Mouse (Mus musculus) neutrophil, adult 5-6 weeks (primary cell): Measurements from ENCODE around the gene Gpx4. TPM values are rescaled to one million over a fixed set of nuclear protein-coding genes. Genes with fewer than 3 reads are reported as not detected.
A peak's percentile ranks its signal among the peaks of the same experiment; 100 is the strongest.

Experiments used
- ATAC-seq: fragments of 151-379, 151-347 bp; 2 replicates; pipeline ENCODE4 v1.8.0; 2017; ENCODE audit warnings: mild to moderate bottlenecking, moderate TSS enrichment; ENCODE audit not compliant: insufficient number of reproducible peaks, poor library complexity, low FRiP score, severe bottlenecking; ENCODE audit errors: extremely low read depth
- total RNA-seq: library from RNA; stranded (forward); fragments of 200-1000 nt; gene quantifications from 2 replicates; pipeline ENCODE4 v1.2.3, GENCODE M21; 2017

Gpx4 gene
- total RNA-seq, 1 experiment from 2014 or later, result 206 TPM

GRCm38 (mm10) chr10:80092690-80093089 lies 45.7 kb downstream of the Gpx4 start:
- no peak for ATAC-seq

- ATAC-seq, result no peak
Observed at GRCm38 (mm10) chr10:80094085-80094484, 47.1 kb downstream of the Gpx4 start.

- ATAC-seq, result no peak
Observed at GRCm38 (mm10) chr10:80094684-80095083, 47.7 kb downstream of the Gpx4 start.

DNA sequence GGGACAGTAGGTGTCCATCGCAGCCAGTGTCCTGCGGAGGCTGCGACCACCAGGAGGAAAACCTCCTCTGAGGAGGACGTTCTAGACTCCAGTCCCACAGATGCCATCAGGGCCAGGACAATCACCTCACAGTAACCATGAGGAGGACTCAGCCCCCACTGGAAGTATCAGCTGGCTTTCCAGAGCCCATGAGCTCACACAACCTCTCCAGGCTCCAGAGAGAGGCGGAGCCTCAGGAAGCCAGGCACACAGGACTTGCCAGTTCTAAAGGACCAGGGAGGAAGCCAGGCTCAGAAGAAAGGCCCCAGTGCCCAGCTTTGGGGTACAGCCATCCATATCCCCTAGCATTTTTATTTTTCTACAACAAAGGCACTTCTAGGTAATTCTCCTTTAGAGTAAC lies 48.6 kb downstream of the Gpx4 start:
- ATAC-seq, result no peak

DNA sequence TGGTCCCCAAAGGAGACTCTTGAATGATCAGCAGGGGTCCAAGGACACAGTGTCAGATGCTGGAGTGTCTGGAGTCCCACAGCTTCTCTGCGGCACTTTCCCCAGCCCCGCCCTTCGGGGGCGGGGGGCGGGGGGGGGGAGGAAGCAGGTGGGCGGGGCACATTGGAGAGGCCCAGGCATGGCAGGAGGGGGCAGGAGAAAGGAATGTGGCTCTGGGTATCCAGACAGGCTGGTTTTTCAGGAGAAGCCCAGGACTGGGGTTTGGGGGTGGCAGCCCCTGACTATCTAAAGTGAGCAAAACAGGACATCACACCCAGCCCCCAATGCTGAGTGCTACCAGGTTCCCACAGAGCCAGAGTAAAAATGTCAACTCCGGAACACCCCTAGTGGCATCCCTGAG lies 50.3 kb downstream of the Gpx4 start:
- ATAC-seq, result no peak

GRCm38 (mm10) chr10:80098630-80099029 lies 51.7 kb downstream of the Gpx4 start:
- ATAC-seq, result no peak

DNA sequence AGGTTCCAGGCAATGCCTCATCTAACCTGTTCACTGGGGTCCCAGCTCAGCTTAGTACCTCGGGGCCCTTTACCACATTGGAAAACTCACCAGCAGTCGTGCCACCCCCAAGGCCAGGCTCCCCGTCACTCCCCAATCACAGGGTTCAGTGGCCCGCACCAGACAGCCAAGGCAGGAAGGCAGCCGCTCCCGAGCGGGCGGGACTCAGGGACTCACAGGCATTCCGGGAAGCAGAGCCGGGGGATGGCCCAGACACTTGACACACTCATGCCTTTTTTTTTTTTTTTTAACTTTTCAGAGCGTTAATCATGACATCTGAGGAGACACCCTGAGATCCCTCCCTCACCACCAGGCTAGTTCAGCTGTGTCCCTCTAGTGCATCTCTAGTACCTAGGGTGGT lies 54.0 kb downstream of the Gpx4 start:
- ATAC-seq, result no peak

GRCm38 (mm10) chr10:80102216-80102915 lies 55.4 kb downstream of the Gpx4 start:
- ATAC-seq, result peak; percentile 74

DNA sequence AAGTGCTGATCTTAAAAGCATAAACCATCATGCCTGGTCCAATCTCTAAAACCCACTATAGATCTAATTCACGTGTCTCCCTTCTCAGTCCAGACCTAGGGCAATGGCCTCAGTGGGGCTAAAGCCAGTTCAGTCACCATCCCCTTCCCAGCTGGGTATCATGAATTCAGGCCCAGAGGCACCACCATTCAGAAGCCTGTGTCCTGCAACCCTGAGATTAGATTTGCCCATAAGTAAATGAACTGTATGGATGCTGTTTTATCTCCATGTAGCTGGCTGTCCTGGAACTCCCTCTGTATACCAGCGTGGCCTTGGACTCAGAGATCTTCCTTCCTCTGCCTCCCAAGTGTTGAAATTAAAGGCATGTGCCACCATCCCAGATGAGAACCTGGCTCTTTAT lies 56.1 kb downstream of the Gpx4 start:
- ATAC-seq, result no peak

DNA sequence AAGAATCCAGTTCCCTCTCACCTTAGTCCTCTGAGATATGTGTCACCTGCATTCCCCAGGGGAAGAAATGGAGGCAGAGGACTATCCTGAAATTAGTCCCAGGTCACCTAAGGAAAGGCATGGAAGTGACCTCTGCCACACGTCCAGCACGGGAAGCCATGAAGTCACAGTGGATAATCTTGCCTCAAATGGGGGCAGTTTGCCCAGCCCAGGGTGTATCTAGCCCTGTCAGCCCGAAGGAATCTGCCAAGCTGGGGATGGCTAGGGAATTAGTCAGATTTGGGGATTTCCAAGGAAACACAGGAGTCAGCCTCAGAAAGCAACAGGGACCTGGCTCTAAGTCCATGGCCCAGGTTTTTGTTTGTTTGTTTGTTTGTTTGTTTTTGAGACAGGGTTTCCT lies 57.2 kb downstream of the Gpx4 start:
- ATAC-seq, result no peak

DNA sequence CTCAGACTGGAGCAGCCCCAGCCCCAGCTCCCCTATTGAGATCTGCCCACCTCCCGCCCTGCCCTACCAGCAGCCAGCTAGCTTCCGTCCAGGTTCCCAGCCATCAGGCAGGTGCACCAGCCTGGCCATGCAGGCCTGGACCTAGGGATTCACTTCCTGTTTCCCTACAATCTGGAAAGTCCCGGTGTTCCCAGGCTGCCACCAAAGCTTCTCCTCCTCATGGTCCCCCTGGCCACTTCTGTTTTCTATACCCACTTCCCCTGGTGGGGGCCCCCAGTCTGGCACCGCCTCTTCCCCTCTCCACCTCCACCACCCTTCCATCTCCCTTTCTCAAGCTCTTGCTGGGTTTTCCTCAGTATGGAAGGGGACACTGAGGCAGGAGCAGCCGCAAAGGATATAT lies 58.5 kb downstream of the Gpx4 start, which contains the start of gene Sbno2:
Gene Sbno2, minus strand, starts transcription at position 112 of the 400 bp plus-strand sequence.
- peak; percentile 41 for ATAC-seq

GRCm38 (mm10) chr10:80105926-80106325 lies 59.0 kb downstream of the Gpx4 start:
- no peak for ATAC-seq

Other genes starting within 250 kb of the Gpx4 start
- gene Misp, start 226.2 kb upstream of the Gpx4 start, total RNA-seq, result 1.0 and 1.4 TPM in 2 replicates
- gene Ptbp1, start 192.7 kb upstream of the Gpx4 start, total RNA-seq, result 101 and 117 TPM in 2 replicates
- not detected in 2 replicates for gene Prtn3, start 172.7 kb upstream of the Gpx4 start, total RNA-seq
- gene Plppr3, start 172.5 kb upstream of the Gpx4 start, total RNA-seq, result 0.93 and 1.7 TPM in 2 replicates
- not detected in 2 replicates for gene Elane, start 160.9 kb upstream of the Gpx4 start, total RNA-seq
- not detected in 2 replicates for gene Cfd, start 156.3 kb upstream of the Gpx4 start, total RNA-seq
- gene Med16, start 138.2 kb upstream of the Gpx4 start, total RNA-seq, result 14.0 and 15.0 TPM in 2 replicates
- gene Gm26602, start 136.3 kb upstream of the Gpx4 start, total RNA-seq, result not detected in 2 replicates
- gene Kiss1r, start 130.2 kb upstream of the Gpx4 start, total RNA-seq, result 1.4 and 2.4 TPM in 2 replicates
- gene R3hdm4, start 126.0 kb upstream of the Gpx4 start, total RNA-seq, result 147 and 149 TPM in 2 replicates
- gene Arid3a, start 120.1 kb upstream of the Gpx4 start, total RNA-seq, result 58.8 and 68.0 TPM in 2 replicates
- gene Wdr18, start 87.0 kb upstream of the Gpx4 start, total RNA-seq, result 11.4 and 15.9 TPM in 2 replicates
- not detected in 2 replicates for gene Grin3b, start 76.5 kb upstream of the Gpx4 start, total RNA-seq
- 80.7 and 81.4 TPM in 2 replicates for gene Tmem259, start 62.8 kb upstream of the Gpx4 start, total RNA-seq
- gene Cnn2, start 58.6 kb upstream of the Gpx4 start, total RNA-seq, result 284 and 308 TPM in 2 replicates
- gene Abca7, start 50.7 kb upstream of the Gpx4 start, total RNA-seq, result 45.9 and 53.7 TPM in 2 replicates
- gene Arhgap45, start 30.5 kb upstream of the Gpx4 start, total RNA-seq, result 695 and 736 TPM in 2 replicates
- gene Polr2e, start 7.4 kb upstream of the Gpx4 start, total RNA-seq, result 47.7 and 66.4 TPM in 2 replicates
- 232 and 238 TPM in 2 replicates for gene Sbno2, start 58.4 kb downstream of the Gpx4 start, total RNA-seq
- 229 and 235 TPM in 2 replicates for gene Stk11, start 68.6 kb downstream of the Gpx4 start, total RNA-seq
- gene Atp5d, start 91.5 kb downstream of the Gpx4 start, total RNA-seq, result 34.4 and 38.6 TPM in 2 replicates
- 0.98 and 1.6 TPM in 2 replicates for gene Cbarp, start 93.7 kb downstream of the Gpx4 start, total RNA-seq
- gene Midn, start 101.1 kb downstream of the Gpx4 start, total RNA-seq, result 126 and 143 TPM in 2 replicates
- 151 and 158 TPM in 2 replicates for gene Cirbp, start 118.8 kb downstream of the Gpx4 start, total RNA-seq
- 10.3 and 14.2 TPM in 2 replicates for gene 1600002K03Rik, start 125.8 kb downstream of the Gpx4 start, total RNA-seq
- gene Efna2, start 132.3 kb downstream of the Gpx4 start, total RNA-seq, result 0.49 TPM in 1 of 2 replicates, not detected in the other
- gene Mum1, start 179.3 kb downstream of the Gpx4 start, total RNA-seq, result 42.0 and 43.6 TPM in 2 replicates
- 54.3 and 69.8 TPM in 2 replicates for gene Ndufs7, start 202.0 kb downstream of the Gpx4 start, total RNA-seq
- gene Gamt, start 213.8 kb downstream of the Gpx4 start, total RNA-seq, result 0.70 and 2.7 TPM in 2 replicates
- gene Dazap1, start 214.3 kb downstream of the Gpx4 start, total RNA-seq, result 83.8 and 93.6 TPM in 2 replicates
- gene Rps15, start 245.3 kb downstream of the Gpx4 start, total RNA-seq, result 1,847 and 1,925 TPM in 2 replicates
- gene Apc2, start 248.8 kb downstream of the Gpx4 start, total RNA-seq, result 0.23 and 0.37 TPM in 2 replicates